Mouse (Mus musculus): ENCODE data around the gene Gm20532.

The Gm20532 gene

GRCm38 (mm10) chr2:26586294-26587043 is at the start of gene Gm20532:
Gene Gm20532, plus strand, starts transcription at chr2:26586639.
- DNase-seq (ENCODE audit: low spot score), result peak; percentile 74

- DNase-seq (ENCODE audit: low spot score), result no peak
These were observed 46.9 kb upstream of the Gm20532 start for GRCm38 (mm10) chr2:26539516-26539915.

GRCm38 (mm10) chr2:26540721-26541120 is 45.7 kb upstream of the Gm20532 start:
- no peak for DNase-seq (ENCODE audit: low spot score)

GRCm38 (mm10) chr2:26541258-26541910 is 45.1 kb upstream of the Gm20532 start:
- DNase-seq (ENCODE audit: low spot score), result no peak

- DNase-seq (ENCODE audit: low spot score), result no peak
These were observed 43.3 kb upstream of the Gm20532 start for GRCm38 (mm10) chr2:26543155-26543554.

- no peak for DNase-seq (ENCODE audit: low spot score)
These were observed 42.7 kb upstream of the Gm20532 start for GRCm38 (mm10) chr2:26543768-26544167.

GRCm38 (mm10) chr2:26544265-26544664 is 42.2 kb upstream of the Gm20532 start:
- peak; percentile 56 for DNase-seq (ENCODE audit: low spot score)

GRCm38 (mm10) chr2:26547481-26547880 is 39.0 kb upstream of the Gm20532 start:
- no peak for DNase-seq (ENCODE audit: low spot score)

- no peak for DNase-seq (ENCODE audit: low spot score)
These were observed 36.6 kb upstream of the Gm20532 start for GRCm38 (mm10) chr2:26549801-26550200.

GRCm38 (mm10) chr2:26550205-26550604 is 36.2 kb upstream of the Gm20532 start:
- no peak for DNase-seq (ENCODE audit: low spot score)

- no peak for DNase-seq (ENCODE audit: low spot score)
These were observed 35.7 kb upstream of the Gm20532 start for GRCm38 (mm10) chr2:26550777-26551176.

GRCm38 (mm10) chr2:26551446-26551845 is 35.0 kb upstream of the Gm20532 start:
- DNase-seq (ENCODE audit: low spot score), result no peak

- DNase-seq (ENCODE audit: low spot score), result no peak
These were observed 34.4 kb upstream of the Gm20532 start for GRCm38 (mm10) chr2:26552066-26552465.

- no peak for DNase-seq (ENCODE audit: low spot score)
These were observed 32.5 kb upstream of the Gm20532 start for GRCm38 (mm10) chr2:26553904-26554303.

- peak; percentile 84 for DNase-seq (ENCODE audit: low spot score)
These were observed 31.4 kb upstream of the Gm20532 start for GRCm38 (mm10) chr2:26555076-26555475.

- peak; percentile 54 for DNase-seq (ENCODE audit: low spot score)
These were observed 29.9 kb upstream of the Gm20532 start for GRCm38 (mm10) chr2:26556535-26556993.

- DNase-seq (ENCODE audit: low spot score), result no peak
These were observed 25.9 kb upstream of the Gm20532 start for GRCm38 (mm10) chr2:26560506-26560905.

- DNase-seq (ENCODE audit: low spot score), result no peak
These were observed 25.0 kb upstream of the Gm20532 start for GRCm38 (mm10) chr2:26561351-26562016.

- DNase-seq (ENCODE audit: low spot score), result no peak
These were observed 20.2 kb upstream of the Gm20532 start for GRCm38 (mm10) chr2:26566221-26566620.

- no peak for DNase-seq (ENCODE audit: low spot score)
These were observed 16.4 kb upstream of the Gm20532 start for GRCm38 (mm10) chr2:26570034-26570433.

GRCm38 (mm10) chr2:26571400-26571799 is 15.0 kb upstream of the Gm20532 start:
- DNase-seq (ENCODE audit: low spot score), result no peak

- DNase-seq (ENCODE audit: low spot score), result no peak
These were observed 14.6 kb upstream of the Gm20532 start for GRCm38 (mm10) chr2:26571826-26572225.

- no peak for DNase-seq (ENCODE audit: low spot score)
These were observed 13.0 kb upstream of the Gm20532 start for GRCm38 (mm10) chr2:26573396-26573795.
